Mouse (Mus musculus) bone marrow, adult 2 months (tissue): ENCODE measurements around the gene Pik3r6. TPM values are rescaled to one million over a fixed set of nuclear protein-coding genes. Genes with fewer than 3 reads are reported as not detected.

Experiments used
- H3K27ac ChIP-seq: fragments of 200-500 bp; 2 replicates; pipeline ENCODE4 v1.5.1; 2012; ENCODE audit warnings: low read depth, mild to moderate bottlenecking, control low read depth, inconsistent platforms, low read length; ENCODE audit not compliant: control insufficient read depth, poor library complexity, insufficient read depth
- H3K4me1 ChIP-seq: fragments of 200-500 bp; 2 replicates; pipeline ENCODE4 v1.6.1; 2011; ENCODE audit warnings: low read length; ENCODE audit not compliant: control insufficient read depth, insufficient read depth
- H3K4me3 ChIP-seq: fragments of 200-500 bp; replicated peaks from 2 replicates; pipeline ENCODE3; 2011; ENCODE audit warnings: mild to moderate bottlenecking, low read depth, low read length, control low read depth; ENCODE audit not compliant: control insufficient read depth
- CTCF ChIP-seq: fragments of 200-500 bp; IDR thresholded peaks from 2 replicates; pipeline ENCODE4 v1.5.1; 2011; ENCODE audit warnings: low read length, control low read depth; ENCODE audit not compliant: control insufficient read depth, insufficient read depth
- POLR2A ChIP-seq: fragments of 200-500 bp; IDR thresholded peaks from 2 replicates; pipeline ENCODE4 v1.6.1; 2011; ENCODE audit warnings: low read depth, mild to moderate bottlenecking, control low read depth, low read length, borderline replicate concordance; ENCODE audit not compliant: control insufficient read depth
- WGBS: fragments of 180-500 bp; shearing (Covaris S2); methylation state at CpG from one replicate; pipeline ENCODE4 v1.1.7; 2018; 5-methylcytosine and 5-hydroxymethylcytosine counted together
- polyA plus RNA-seq: library from polyadenylated mRNA; stranded (reverse); fragments of >200 nt; gene quantifications from 2 replicates; pipeline ENCODE4 v1.2.4, GENCODE M21; 2011; ENCODE audit warnings: low replicate concordance; ENCODE audit not compliant: missing spikeins, insufficient read depth, insufficient read length

Pik3r6 gene
- polyA plus RNA-seq, 1 experiment = 47.0 TPM

DNA sequence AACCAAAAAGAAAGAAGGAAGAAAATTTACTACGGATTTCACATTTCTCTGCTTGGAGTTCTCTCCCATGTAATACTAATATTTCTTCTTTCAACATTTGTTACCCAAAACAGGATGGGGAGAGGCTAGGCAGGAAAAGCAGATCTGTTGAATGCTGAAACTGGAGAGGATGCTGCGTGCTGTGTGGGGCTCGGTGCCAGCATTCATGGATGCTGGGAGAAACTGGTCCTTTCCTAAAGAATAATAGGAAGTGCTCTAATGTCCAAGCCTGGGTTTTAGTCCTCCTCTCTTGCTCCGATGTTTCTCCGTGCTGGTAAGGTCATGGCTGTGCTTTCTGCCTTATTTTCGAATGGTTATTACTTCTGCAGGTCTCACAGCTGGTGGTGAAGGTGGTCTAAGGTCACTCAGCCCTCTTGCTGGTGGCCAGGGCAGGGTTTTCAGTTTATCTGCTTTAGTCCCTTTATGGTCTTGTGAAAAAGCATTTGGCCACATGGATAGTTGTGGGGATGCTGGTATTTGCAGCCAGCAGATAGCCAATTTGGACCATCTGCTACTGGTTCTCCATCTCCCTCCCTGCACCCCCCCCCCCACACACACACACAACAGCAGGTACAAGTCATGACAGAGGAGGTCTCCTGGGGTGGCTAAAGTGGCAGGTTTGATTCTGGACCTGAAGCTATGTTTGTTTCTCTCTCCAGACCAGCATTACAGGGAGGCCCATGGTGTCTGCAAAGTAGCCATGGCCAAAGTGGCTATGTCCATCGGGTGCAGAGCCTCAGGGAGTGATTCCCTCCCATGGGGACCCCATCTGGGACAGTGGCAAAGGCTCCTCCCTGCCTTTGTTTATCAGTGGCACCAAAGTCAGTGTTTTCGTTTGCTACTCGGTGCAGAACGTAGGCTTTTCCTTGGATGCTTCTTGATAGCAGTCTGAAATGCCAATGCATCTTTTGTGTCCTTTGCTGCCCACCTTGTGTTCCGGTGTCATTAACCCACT, 59.4 kb downstream of the Pik3r6 start:
- TF ChIP-seq CTCF = no peak
- TF ChIP-seq POLR2A = no peak
- WGBS = 76% methylated on average over 11 of the region's 11 CpGs

GRCm38 (mm10) chr11:68564356-68565031, 61.7 kb downstream of the Pik3r6 start:
- Histone ChIP-seq H3K4me1 (no peaks in the 10 kb centered on the region), H3K27ac (no peak overlapping the region), H3K4me3 (no peak overlapping the region)
- TF ChIP-seq CTCF = no peak
- no peak for TF ChIP-seq POLR2A
- 75% methylated on average over 13 of the region's 13 CpGs for WGBS

More for the DNA sequence above, 59.4 kb downstream of the Pik3r6 start:
- no peak overlapping the region for H3K4me3 ChIP-seq
- H3K27ac ChIP-seq = no peak overlapping the region
- H3K4me1 ChIP-seq = no peaks in the 10 kb centered on the region

DNA sequence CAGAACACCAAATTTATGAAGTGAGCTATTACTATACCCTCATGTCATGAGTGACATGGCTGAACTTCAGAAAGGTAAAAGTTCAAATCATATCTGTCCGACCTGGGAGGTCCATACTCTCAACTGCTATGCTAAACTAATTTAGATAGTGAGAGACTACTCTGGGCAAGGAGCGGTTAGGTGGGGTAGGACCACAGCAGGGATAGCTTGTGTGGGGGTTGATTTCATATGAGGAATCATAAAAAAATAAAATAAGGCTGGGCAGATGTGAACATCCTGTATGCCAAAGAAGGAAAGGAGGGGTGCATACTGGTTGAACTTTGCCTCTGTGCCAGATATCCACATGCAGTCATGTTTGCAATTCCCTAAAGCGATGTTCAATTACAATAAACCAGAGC, 62.2 kb downstream of the Pik3r6 start:
- WGBS = 81% methylated on average over 3 of the region's 3 CpGs
- no peak overlapping the region for H3K27ac ChIP-seq
- no peaks in the 10 kb centered on the region for H3K4me1 ChIP-seq
- no peak overlapping the region for H3K4me3 ChIP-seq
- TF ChIP-seq CTCF (no peak), POLR2A (no peak)

DNA sequence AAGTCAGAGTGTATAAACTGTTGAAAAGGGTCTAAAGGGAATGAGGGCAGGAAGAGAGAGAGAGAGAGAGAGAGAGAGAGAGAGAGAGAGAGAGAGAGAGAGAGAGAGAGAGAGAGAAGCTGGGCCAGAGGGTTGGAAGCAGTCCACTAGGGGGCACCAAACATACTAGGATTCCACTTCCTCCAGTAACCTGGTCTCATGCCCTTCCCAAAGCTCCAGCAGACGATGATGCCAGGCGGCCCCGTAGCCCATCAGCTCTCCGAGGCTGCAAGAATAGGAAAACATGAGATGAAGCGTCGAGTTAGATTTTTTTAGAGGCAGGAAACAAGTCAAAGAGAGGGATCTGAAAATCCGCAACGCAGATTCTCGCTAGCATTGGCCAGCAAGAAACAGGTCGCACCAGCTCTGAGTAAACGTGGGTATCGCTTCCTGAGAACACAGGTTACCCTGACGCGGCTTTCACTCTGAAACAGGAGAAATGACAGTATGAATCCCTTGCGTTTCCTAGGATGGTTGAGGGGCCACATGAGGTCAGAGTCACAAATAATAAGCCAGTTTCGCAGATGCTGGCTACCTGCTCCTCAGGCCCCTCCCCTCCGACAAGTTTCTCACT, 63.7 kb downstream of the Pik3r6 start:
- no peaks in the 10 kb centered on the region for H3K4me1 ChIP-seq
- 15% methylated on average over 17 of the region's 17 CpGs for WGBS
- H3K27ac ChIP-seq = no peak overlapping the region
- TF ChIP-seq POLR2A (no peak), CTCF (peak; percentile 65)
- H3K4me3 ChIP-seq = no peak overlapping the region

GRCm38 (mm10) chr11:68570861-68571260, 68.0 kb downstream of the Pik3r6 start:
- no peak overlapping the region for H3K4me3 ChIP-seq
- WGBS = 71% methylated on average over 5 of the region's 5 CpGs
- TF ChIP-seq CTCF = no peak
- no peak for TF ChIP-seq POLR2A
- no peaks in the 10 kb centered on the region for H3K4me1 ChIP-seq
- no peak overlapping the region for H3K27ac ChIP-seq

GRCm38 (mm10) chr11:68577076-68577475, 74.3 kb downstream of the Pik3r6 start:
- no peak overlapping the region for H3K4me3 ChIP-seq
- no peak overlapping the region for H3K27ac ChIP-seq
- H3K4me1 ChIP-seq = no peaks in the 10 kb centered on the region
- 64% methylated on average over 1 of the region's 1 CpGs for WGBS
- no peak for TF ChIP-seq CTCF
- no peak for TF ChIP-seq POLR2A

- no peak for TF ChIP-seq POLR2A
- no peak for TF ChIP-seq CTCF
Observed at GRCm38 (mm10) chr11:68579462-68579881, 76.7 kb downstream of the Pik3r6 start.

DNA sequence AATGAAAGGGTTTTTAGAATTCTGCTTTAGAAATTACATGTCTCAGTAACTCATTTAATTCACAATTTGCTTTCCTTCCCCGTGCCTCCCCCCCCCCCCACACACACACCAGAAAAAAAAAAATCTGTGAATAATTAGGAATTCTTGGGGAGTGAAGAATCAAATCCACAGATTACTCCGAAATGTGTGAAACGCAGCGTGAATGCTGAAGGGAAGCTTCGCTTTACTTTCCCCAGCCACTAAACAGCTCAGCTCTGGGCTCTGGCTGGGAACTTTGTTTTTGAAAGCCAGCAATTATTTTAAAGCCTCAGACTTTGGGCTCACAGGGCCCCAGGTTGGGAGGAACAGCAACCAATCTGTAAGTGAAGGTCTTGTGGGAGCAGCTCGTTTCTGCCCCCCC, 77.7 kb downstream of the Pik3r6 start:
- WGBS = 81% methylated on average over 6 of the region's 6 CpGs
- no peak overlapping the region for H3K27ac ChIP-seq
- no peak overlapping the region for H3K4me3 ChIP-seq
- no peaks in the 10 kb centered on the region for H3K4me1 ChIP-seq
- TF ChIP-seq CTCF = no peak
- no peak for TF ChIP-seq POLR2A

More at GRCm38 (mm10) chr11:68579462-68579881, 76.7 kb downstream of the Pik3r6 start:
- H3K27ac ChIP-seq = no peak overlapping the region
- 63% methylated on average over 9 of the region's 9 CpGs for WGBS
- no peak overlapping the region for H3K4me3 ChIP-seq
- no peaks in the 10 kb centered on the region for H3K4me1 ChIP-seq
